Mouse (Mus musculus) limb, embryonic 12.5 days (tissue): Measurements from ENCODE around the gene Stxbp5. TPM values are rescaled to one million over a fixed set of nuclear protein-coding genes. Genes with fewer than 3 reads are reported as not detected.

Experiments
- ATAC-seq: fragments of 200-750 bp; cut with Nextera tagmentation; 2 replicates; pipeline ENCODE4 v1.8.0; 2017; ENCODE audit warnings: low read depth, moderate TSS enrichment; ENCODE audit not compliant: insufficient number of reproducible peaks, insufficient read depth, low FRiP score, low TSS enrichment
- H3K27ac ChIP-seq: fragments of 300-500 bp; sonication (generic); 2 replicates; pipeline ENCODE4 v1.5.1; 2016; ENCODE audit warnings: mild to moderate bottlenecking, moderate library complexity
- H3K27me3 ChIP-seq: fragments of 300-500 bp; sonication (generic); 2 replicates; pipeline ENCODE4 v1.6.1; 2016; ENCODE audit warnings: mild to moderate bottlenecking, moderate library complexity
- H3K36me3 ChIP-seq: fragments of 300-500 bp; sonication (generic); 2 replicates; pipeline ENCODE4 v1.6.1; 2016; ENCODE audit warnings: mild to moderate bottlenecking, moderate library complexity
- H3K4me1 ChIP-seq: fragments of 300-500 bp; sonication (generic); replicated peaks from 2 replicates; pipeline ENCODE4 v1.6.1; 2016
- H3K4me2 ChIP-seq: fragments of 300-500 bp; sonication (generic); 2 replicates; pipeline ENCODE4 v1.6.1; 2016; ENCODE audit warnings: mild to moderate bottlenecking, moderate library complexity
- H3K4me3 ChIP-seq: fragments of 300-500 bp; sonication (generic); replicated peaks from 2 replicates; pipeline ENCODE4 v1.5.1; 2016; ENCODE audit warnings: mild to moderate bottlenecking
- H3K9ac ChIP-seq: fragments of 300-500 bp; sonication (generic); replicated peaks from 2 replicates; pipeline ENCODE4 v1.6.1; 2016; ENCODE audit warnings: mild to moderate bottlenecking, moderate library complexity
- H3K9me3 ChIP-seq: fragments of 300-500 bp; sonication (generic); 2 replicates; pipeline ENCODE4 v1.6.1; 2016; ENCODE audit warnings: mild to moderate bottlenecking, moderate library complexity
- WGBS: fragments of 180-500 bp; shearing (Covaris S2); methylation state at CpG from one replicate; pipeline ENCODE4 v1.1.7; 2016; 5-methylcytosine and 5-hydroxymethylcytosine counted together
- polyA plus RNA-seq: library from polyadenylated mRNA; unstranded; fragments of >200 nt; fragmentation: Nextera tagmentation; extraction: Ambion mirVana; gene quantifications from 2 replicates; pipeline ENCODE4 v1.2.1, GENCODE M21; 2016

The Stxbp5 gene
- polyA plus RNA-seq, 1 experiment from 2014 or later: 7.3 TPM

DNA sequence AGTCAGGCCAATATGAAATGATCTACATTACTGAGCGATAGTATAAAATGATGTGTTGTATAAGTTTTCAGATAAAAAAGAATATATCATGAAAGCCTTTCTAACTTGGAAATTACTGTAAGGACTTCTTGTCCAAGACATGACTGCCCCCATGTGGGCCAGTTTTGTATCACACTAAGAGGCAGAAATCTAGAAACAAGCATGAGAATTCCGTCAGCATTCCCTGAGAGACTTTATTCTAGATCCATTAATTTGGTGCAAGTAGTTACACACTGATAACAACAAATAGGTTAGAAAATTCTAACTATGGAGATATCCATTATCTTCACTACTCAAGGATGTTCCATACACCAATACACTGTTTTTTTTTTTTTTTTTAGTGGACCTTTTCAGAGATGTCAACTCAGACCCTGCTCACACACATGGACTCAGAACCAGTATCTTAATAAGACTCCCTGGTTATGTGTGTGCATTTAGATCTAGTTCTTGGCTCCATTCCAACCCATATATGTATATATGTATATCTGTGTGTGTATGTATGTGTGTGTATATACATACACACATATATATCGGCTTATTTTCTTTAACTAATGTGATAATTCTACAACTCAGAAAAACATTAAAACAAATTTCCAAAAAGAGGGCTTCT is 145.9 kb downstream of the Stxbp5 start:
- WGBS: 54% methylated on average over 3 of the region's 3 CpGs
- no peaks in the 10 kb centered on the region for H3K9me3 ChIP-seq
- H3K36me3 ChIP-seq: peaks cover under 1% of the 10 kb centered on the region
- no peak overlapping the region for H3K4me2 ChIP-seq
- no peak; the same call in 1 of the 2 replicates for ATAC-seq
- H3K27ac ChIP-seq: no peak overlapping the region
- H3K4me3 ChIP-seq: no peak overlapping the region
- H3K27me3 ChIP-seq: no peaks in the 10 kb centered on the region
- no peak overlapping the region for H3K9ac ChIP-seq
- no peaks in the 10 kb centered on the region for H3K4me1 ChIP-seq

DNA sequence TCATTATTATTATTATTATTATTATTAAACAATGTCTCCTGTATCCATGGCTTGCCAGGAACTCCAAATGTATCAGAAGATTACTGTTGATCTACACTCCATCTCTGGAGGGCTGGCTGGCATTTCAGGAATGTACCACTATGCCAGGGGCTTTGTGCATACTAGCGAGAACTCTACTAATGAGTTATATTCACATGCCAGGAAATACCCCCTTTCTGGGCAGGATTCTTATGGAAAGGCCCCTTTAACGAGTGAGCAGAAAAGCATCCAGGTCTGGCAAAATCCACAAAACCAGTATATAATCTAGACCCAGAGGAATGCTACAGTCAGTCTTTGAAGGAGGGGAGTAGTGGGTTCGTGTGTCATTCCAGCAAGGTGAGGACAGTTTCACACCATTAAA is 167.0 kb downstream of the Stxbp5 start:
- Histone ChIP-seq H3K9ac (no peak overlapping the region), H3K27me3 (no peaks in the 10 kb centered on the region), H3K4me1 (peaks cover 7% of the 10 kb centered on the region; the same call in 1 of the 2 replicates), H3K4me3 (no peak overlapping the region), H3K4me2 (no peak overlapping the region), H3K36me3 (no peaks in the 10 kb centered on the region), H3K27ac (no peak overlapping the region), H3K9me3 (no peaks in the 10 kb centered on the region)
- 62% methylated on average over 3 of the region's 3 CpGs for WGBS
- no peak for ATAC-seq

DNA sequence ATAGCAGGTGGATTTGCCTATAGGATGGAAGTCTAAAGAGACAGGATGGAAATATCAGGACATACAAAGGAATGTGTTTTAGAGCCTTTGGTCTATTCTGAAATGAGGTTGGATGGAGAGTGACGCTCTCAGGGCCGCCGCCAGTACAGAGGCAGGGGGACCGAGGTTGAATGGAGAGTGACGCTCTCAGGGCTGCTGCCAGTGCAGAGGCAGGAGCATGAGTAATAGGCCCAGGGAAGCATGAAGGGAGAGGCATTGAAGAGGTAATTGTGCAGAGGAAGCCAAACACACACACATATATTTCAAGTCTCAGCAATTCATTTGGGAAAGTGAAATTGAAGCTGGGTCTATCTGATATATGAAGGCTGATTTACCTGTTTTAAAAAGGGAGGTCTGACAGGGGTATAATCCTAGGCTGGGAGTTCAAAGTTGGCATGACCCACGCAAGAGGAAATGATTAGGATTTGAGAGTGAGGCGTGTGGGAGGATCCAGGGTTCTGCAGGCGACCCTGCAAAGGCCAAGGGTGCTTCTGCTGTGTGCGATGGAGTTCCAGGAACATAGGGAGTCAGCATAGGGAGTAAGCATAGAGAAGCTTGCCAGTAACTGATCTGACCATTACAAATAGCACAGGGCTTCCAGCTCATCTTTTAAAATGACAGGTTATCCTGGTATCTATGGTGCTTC is 168.7 kb downstream of the Stxbp5 start:
- no peaks in the 10 kb centered on the region for H3K9me3 ChIP-seq
- H3K36me3 ChIP-seq: no peaks in the 10 kb centered on the region
- ATAC-seq: no peak
- no peaks in the 10 kb centered on the region for H3K27me3 ChIP-seq
- peaks cover 7% of the 10 kb centered on the region; the same call in 1 of the 2 replicates for H3K4me1 ChIP-seq
- H3K9ac ChIP-seq: no peak overlapping the region
- H3K27ac ChIP-seq: no peak overlapping the region
- WGBS: 82% methylated on average over 9 of the region's 9 CpGs
- no peak overlapping the region for H3K4me3 ChIP-seq
- H3K4me2 ChIP-seq: no peak overlapping the region

DNA sequence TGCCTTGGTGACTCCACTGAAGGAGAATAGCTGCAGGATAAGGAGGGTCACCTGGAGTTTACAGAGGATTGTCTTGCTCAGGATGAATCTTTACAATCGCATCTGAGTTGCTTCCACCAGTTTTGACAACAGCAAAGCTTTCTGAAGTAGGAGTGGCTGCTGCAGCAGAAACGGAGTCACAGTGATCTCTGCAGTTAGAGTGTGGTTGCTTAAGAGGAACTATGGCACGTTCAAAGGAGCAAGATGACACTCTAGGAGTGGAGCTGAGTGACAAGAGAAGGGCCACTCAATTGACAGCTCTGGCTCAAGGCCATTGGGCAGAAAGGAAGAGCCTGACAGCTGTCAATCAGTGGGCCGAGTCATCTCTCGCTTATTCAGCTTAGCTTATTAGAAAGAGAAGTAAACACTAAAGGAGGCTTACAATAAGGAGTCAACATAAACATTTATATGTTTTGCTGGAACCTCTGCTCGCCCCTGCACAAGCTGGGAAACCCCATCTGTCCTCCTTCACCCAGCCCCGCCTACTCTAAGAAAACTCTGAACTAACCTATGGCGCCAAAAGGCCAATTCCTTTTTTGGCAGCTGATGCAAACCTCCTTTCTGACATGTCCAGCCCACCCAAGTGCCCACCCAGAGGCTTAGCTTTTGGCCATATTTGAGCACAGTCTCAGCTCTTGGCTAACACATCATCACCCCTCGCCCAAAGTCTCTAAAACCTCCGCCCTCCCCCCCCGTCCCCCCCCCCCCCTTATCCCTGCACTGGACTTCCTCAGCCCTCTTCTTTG is 178.2 kb downstream of the Stxbp5 start:
- no peak overlapping the region for H3K4me2 ChIP-seq
- no peak for ATAC-seq

DNA sequence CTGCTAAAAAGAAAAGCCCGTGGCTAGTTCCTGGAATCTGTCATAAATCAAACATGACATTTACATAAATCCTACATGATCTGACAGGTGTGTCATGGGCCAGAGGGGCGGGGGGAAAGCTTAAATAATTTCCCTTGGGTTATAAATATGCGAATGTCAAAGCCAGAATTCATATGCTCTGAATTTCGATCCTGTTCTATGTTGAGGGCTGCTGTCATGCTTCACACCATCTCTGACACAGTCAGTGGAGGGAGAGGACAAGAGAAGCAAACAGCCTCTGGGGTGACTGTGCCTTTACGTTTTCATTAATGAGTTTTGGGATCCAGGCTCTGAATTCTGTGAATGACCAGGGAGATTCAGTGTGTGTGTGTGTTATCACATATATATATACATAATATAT is 180.9 kb downstream of the Stxbp5 start:
- H3K9me3 ChIP-seq: no peaks in the 10 kb centered on the region
- 69% methylated on average over 5 of the region's 5 CpGs for WGBS
- no peak for ATAC-seq

More for the DNA sequence above, 178.2 kb downstream of the Stxbp5 start:
- Histone ChIP-seq H3K4me3 (no peak overlapping the region), H3K27ac (no peak overlapping the region), H3K9me3 (no peaks in the 10 kb centered on the region), H3K27me3 (no peaks in the 10 kb centered on the region), H3K9ac (no peak overlapping the region), H3K36me3 (no peaks in the 10 kb centered on the region), H3K4me1 (no peaks in the 10 kb centered on the region)
- 82% methylated on average over 11 of the region's 11 CpGs for WGBS

DNA sequence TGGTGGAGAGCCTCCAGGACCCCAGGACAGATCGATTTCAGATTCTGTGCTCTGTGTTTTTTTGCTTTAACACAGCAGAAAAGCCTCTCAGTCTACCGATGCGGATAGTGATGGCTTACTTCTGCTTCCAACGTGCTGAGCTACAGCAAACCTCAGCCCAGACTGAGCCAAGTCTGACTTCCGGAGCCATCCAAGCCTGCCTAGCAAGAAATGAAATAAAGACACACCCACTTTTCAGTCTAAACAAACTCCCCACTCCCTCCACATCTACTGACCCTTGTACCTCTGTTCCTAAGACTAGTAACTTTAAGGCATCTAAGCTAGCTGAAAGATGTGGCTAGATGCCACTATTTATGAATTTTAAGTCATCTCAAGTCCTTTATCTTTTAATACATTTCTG is 182.8 kb downstream of the Stxbp5 start:
- Histone ChIP-seq H3K4me1 (no peaks in the 10 kb centered on the region), H3K9ac (no peak overlapping the region), H3K36me3 (no peaks in the 10 kb centered on the region), H3K9me3 (no peaks in the 10 kb centered on the region), H3K27me3 (no peaks in the 10 kb centered on the region), H3K4me3 (no peak overlapping the region), H3K4me2 (no peak overlapping the region), H3K27ac (no peak overlapping the region)
- 69% methylated on average over 5 of the region's 5 CpGs for WGBS
- no peak for ATAC-seq

More for the DNA sequence above, 180.9 kb downstream of the Stxbp5 start:
- Histone ChIP-seq H3K9ac (no peak overlapping the region), H3K36me3 (no peaks in the 10 kb centered on the region), H3K4me1 (no peaks in the 10 kb centered on the region), H3K27me3 (no peaks in the 10 kb centered on the region), H3K27ac (no peak overlapping the region), H3K4me2 (no peak overlapping the region), H3K4me3 (no peak overlapping the region)

Other genes with a start within 250 kb of the Stxbp5 start
- 2.9 and 4.7 TPM in 2 replicates for gene Samd5, start 225.9 kb downstream of the Stxbp5 start, polyA plus RNA-seq